Mouse (Mus musculus) skeletal muscle tissue, postnatal 0 days (tissue): Measurements from ENCODE around the gene Ulbp1. TPM values are rescaled to one million over a fixed set of nuclear protein-coding genes. Genes with fewer than 3 reads are reported as not detected.

Experiments
- polyA plus RNA-seq: library from polyadenylated mRNA; unstranded; fragments of >200 nt; fragmentation: Nextera tagmentation; extraction: Ambion mirVana; gene quantifications from 2 replicates; pipeline ENCODE4 v1.2.1, GENCODE M21; 2015

The Ulbp1 gene
- 1.0 and 1.7 TPM in 2 replicates for polyA plus RNA-seq

GRCm38 (mm10) chr10:7473197-7473889, at the start of gene Ulbp1:
Gene Ulbp1 (minus strand): TSS chr10:7473638.

Other genes with a start within 250 kb of the Ulbp1 start
- 1.1 and 1.2 TPM in 2 replicates for gene Lrp11, start 116.2 kb upstream of the Ulbp1 start, polyA plus RNA-seq
- gene Nup43, start 193.9 kb upstream of the Ulbp1 start, polyA plus RNA-seq = 15.2 and 15.7 TPM in 2 replicates
- 111 and 113 TPM in 2 replicates for gene Pcmt1, start 207.5 kb upstream of the Ulbp1 start, polyA plus RNA-seq
- gene Lats1, start 207.6 kb upstream of the Ulbp1 start, polyA plus RNA-seq = 2.9 and 3.4 TPM in 2 replicates